Mouse (Mus musculus) heart, postnatal 0 days (tissue): ENCODE data around the gene Tenm2. TPM values are rescaled to one million over a fixed set of nuclear protein-coding genes. Genes with fewer than 3 reads are reported as not detected.

ENCODE experiments used
- ATAC-seq: fragments of 200-750 bp; cut with Nextera tagmentation; 2 replicates; pipeline ENCODE4 v1.8.0; 2017; ENCODE audit warnings: low read depth, moderate number of reproducible peaks, moderate library complexity; ENCODE audit not compliant: insufficient read depth
- DNase-seq: peaks from one replicate; pipeline ENCODE4 v3.0.0-alpha.2; 2016; ENCODE audit warnings: low spot score
- H3K27ac ChIP-seq: fragments of 300-500 bp; sonication (generic); 2 replicates; pipeline ENCODE4 v1.5.1; 2014; ENCODE audit warnings: low read depth, mild to moderate bottlenecking
- H3K27me3 ChIP-seq: fragments of 300-500 bp; sonication (generic); 2 replicates; pipeline ENCODE4 v1.6.1; 2014; ENCODE audit warnings: low read length, mixed read lengths; ENCODE audit not compliant: control insufficient read depth, insufficient read depth
- H3K36me3 ChIP-seq: fragments of 300-500 bp; sonication (generic); replicated peaks from 2 replicates; pipeline ENCODE4 v1.6.1; 2014; ENCODE audit warnings: low read length, mixed read lengths; ENCODE audit not compliant: control insufficient read depth, insufficient read depth
- H3K4me1 ChIP-seq: fragments of 300-500 bp; sonication (generic); 2 replicates; pipeline ENCODE4 v1.6.1; 2014; ENCODE audit warnings: antibody characterized with exemption; ENCODE audit not compliant: control insufficient read depth, insufficient read depth
- H3K4me2 ChIP-seq: fragments of 300-500 bp; sonication (generic); 2 replicates; pipeline ENCODE4 v1.6.1; 2014; ENCODE audit warnings: low read depth, mild to moderate bottlenecking, low read length, moderate library complexity
- H3K4me3 ChIP-seq: fragments of 300-500 bp; sonication (generic); 2 replicates; pipeline ENCODE4 v1.5.1; 2014; ENCODE audit warnings: low read depth, low read length
- H3K9ac ChIP-seq: fragments of 300-500 bp; sonication (generic); replicated peaks from 2 replicates; pipeline ENCODE4 v1.6.1; 2014; ENCODE audit warnings: low read depth, low read length, mixed read lengths
- H3K9me3 ChIP-seq: fragments of 300-500 bp; sonication (generic); replicated peaks from 2 replicates; pipeline ENCODE4 v1.6.1; 2016; ENCODE audit warnings: low read length; ENCODE audit not compliant: control insufficient read depth
- CTCF ChIP-seq: IDR thresholded peaks from 2 replicates; pipeline ENCODE4 v1.5.1; 2016; ENCODE audit warnings: antibody characterized with exemption, control low read depth, low read depth
- EP300 ChIP-seq: IDR thresholded peaks from 2 replicates; pipeline ENCODE4 v1.6.1; 2016; ENCODE audit warnings: antibody characterized with exemption, low read depth
- WGBS: fragments of 180-500 bp; shearing (Covaris S2); extraction: QIAGEN DNeasy Blood & Tissue Kit; methylation state at CpG from one replicate; pipeline ENCODE4 v1.1.7; 2014; 5-methylcytosine and 5-hydroxymethylcytosine counted together
- polyA plus RNA-seq: library from polyadenylated mRNA; unstranded; fragments of >200 nt; fragmentation: Nextera tagmentation; extraction: Ambion mirVana; gene quantifications from 2 replicates; pipeline ENCODE4 v1.2.1, GENCODE M21; 2015
- total RNA-seq: library from RNA; depleted of rRNA; stranded (reverse); fragments of >200 nt; gene quantifications from 2 replicates; pipeline ENCODE4 v1.2.3, GENCODE M21; 2014; ENCODE audit warnings: low replicate concordance

The Tenm2 gene
- total and polyA plus RNA-seq, 2 experiments from 2014 or later, result 0.14 to 0.95 TPM

GRCm38 (mm10) chr11:36074015-36074567 is 1161.7 kb downstream of the Tenm2 start:
- Histone ChIP-seq H3K27me3 (0 out of 2 replicates have a peak, but pooled peaks cover 3% of the 10 kb centered on the region), H3K9me3 (no peaks in the 10 kb centered on the region), H3K4me2 (no peak overlapping the region), H3K9ac (no peak overlapping the region), H3K36me3 (no peaks in the 10 kb centered on the region), H3K4me1 (peaks cover 12% of the 10 kb centered on the region), H3K4me3 (no peak overlapping the region), H3K27ac (no peak overlapping the region)
- TF ChIP-seq EP300 (no peak), CTCF (no peak)
- WGBS, result 51% methylated on average over 8 of the region's 8 CpGs
- ATAC-seq, result no peak
- no peak for DNase-seq

- DNase-seq (no peak), ATAC-seq (no peak)
- Histone ChIP-seq H3K36me3 (no peaks in the 10 kb centered on the region), H3K4me3 (no peak overlapping the region), H3K4me2 (no peak overlapping the region), H3K9ac (no peak overlapping the region), H3K27me3 (0 out of 2 replicates have a peak, but pooled peaks cover 3% of the 10 kb centered on the region), H3K27ac (no peak overlapping the region), H3K9me3 (no peaks in the 10 kb centered on the region), H3K4me1 (peaks cover 12% of the 10 kb centered on the region)
- TF ChIP-seq CTCF (no peak), EP300 (no peak)
- 60% methylated on average over 8 of the region's 8 CpGs for WGBS
Measured at GRCm38 (mm10) chr11:36073074-36073818, 1162.5 kb downstream of the Tenm2 start.

GRCm38 (mm10) chr11:36072646-36073045 is 1163.1 kb downstream of the Tenm2 start:
- H3K4me2 ChIP-seq, result no peak overlapping the region
- H3K36me3 ChIP-seq, result no peaks in the 10 kb centered on the region
- DNase-seq, result no peak
- no peak overlapping the region for H3K4me3 ChIP-seq
- no peak for ATAC-seq
- no peak overlapping the region for H3K27ac ChIP-seq
- H3K9me3 ChIP-seq, result no peaks in the 10 kb centered on the region
- peaks cover 12% of the 10 kb centered on the region for H3K4me1 ChIP-seq
- WGBS, result 67% methylated on average over 5 of the region's 5 CpGs
- no peak overlapping the region for H3K9ac ChIP-seq
- TF ChIP-seq CTCF (no peak), EP300 (no peak)
- H3K27me3 ChIP-seq, result 0 out of 2 replicates have a peak, but pooled peaks cover 3% of the 10 kb centered on the region

- Histone ChIP-seq H3K9ac (no peak overlapping the region), H3K27me3 (0 out of 2 replicates have a peak, but pooled peaks cover 3% of the 10 kb centered on the region), H3K4me1 (peaks cover 12% of the 10 kb centered on the region), H3K27ac (no peak overlapping the region), H3K4me2 (no peak overlapping the region), H3K9me3 (no peaks in the 10 kb centered on the region), H3K4me3 (no peak overlapping the region), H3K36me3 (no peaks in the 10 kb centered on the region)
- 30% methylated on average over 9 of the region's 9 CpGs for WGBS
- ATAC-seq, result no peak
- TF ChIP-seq CTCF (no peak), EP300 (no peak)
- DNase-seq, result no peak
Measured at GRCm38 (mm10) chr11:36072038-36072437, 1163.7 kb downstream of the Tenm2 start.

- DNase-seq, result no peak
- TF ChIP-seq EP300, result no peak
- TF ChIP-seq CTCF, result no peak
- WGBS, result no CpG with 5 or more reads among the region's 1 CpGs
- no peak for ATAC-seq
- Histone ChIP-seq H3K9ac (no peak overlapping the region), H3K27me3 (no peaks in the 10 kb centered on the region), H3K36me3 (no peaks in the 10 kb centered on the region), H3K9me3 (no peaks in the 10 kb centered on the region), H3K4me3 (no peak overlapping the region), H3K4me2 (no peak overlapping the region), H3K4me1 (peaks cover 5% of the 10 kb centered on the region; the same call in 1 of the 2 replicates), H3K27ac (no peak overlapping the region)
Measured at GRCm38 (mm10) chr11:36059325-36059843, 1176.4 kb downstream of the Tenm2 start.
